Mouse (Mus musculus): ENCODE measurements at regions not wholly inside any gene's neighbourhood (a gene's known extent, or its start where the extent isn't known, plus 50 kb on each side); places are given as distances from the start of the nearest gene placed in this dataset.

- TF ChIP-seq POLR2A (IDR thresholded peaks at IDR 0.05; ENCODE audit: low read depth, low read length) (no peak), CTCF (conservative IDR thresholded peaks at IDR 0.05; ENCODE audit: insufficient read depth, insufficient read length, low read depth, low read length) (no peak)
Measured at GRCm38 (mm10) chr12:65371650-65372049, 146.3 kb downstream of the Wdr20rt start.
